ENCODE assay signal across 20 mouse cellular contexts in the genomic region with DNA sequence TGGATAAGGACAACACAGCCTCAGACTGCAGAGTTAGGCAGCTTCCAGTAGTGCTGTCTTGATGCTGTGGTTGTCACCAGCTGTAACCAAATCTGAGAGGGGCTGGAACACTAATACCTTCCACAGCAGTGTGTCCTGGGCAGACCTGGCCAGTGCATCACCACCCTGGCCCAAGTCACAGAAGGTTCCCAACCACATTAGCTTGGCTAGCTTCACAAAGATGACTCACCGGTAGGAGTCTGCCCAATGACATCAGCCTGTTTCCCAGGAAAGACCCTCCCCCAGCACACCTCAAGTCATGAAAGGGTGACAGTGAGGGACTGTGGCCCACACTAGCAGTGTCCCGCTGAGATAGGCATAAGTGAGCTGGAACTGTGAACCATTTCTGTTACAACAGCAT.
"Had no signal": no experiment of that assay in that cellular context is flagged by ENCODE, and none has a peak within 500 bp of the region (broad histone marks: within the 10 kb centered on the region; RNA-seq: fewer than 3 reads in every experiment).

No protein-coding gene starts in this region.

- H3K4me1 ChIP-seq: limb, embryonic 12.5 days; liver, embryonic 15.5 days; lung, embryonic 15.5 days; midbrain, embryonic 10.5 days; midbrain, embryonic 13.5 days had no signal

- H3K4me3 ChIP-seq: left cerebral cortex, adult 2 months; limb, embryonic 12.5 days; limb, embryonic 15.5 days; liver, embryonic 15.5 days; lung, embryonic 15.5 days; megakaryocyte, embryonic 14.5 days; midbrain, embryonic 10.5 days; midbrain, embryonic 13.5 days; myocyte had no signal

- H3K27me3 ChIP-seq: limb, embryonic 15.5 days; liver, embryonic 15.5 days; lung, embryonic 15.5 days; midbrain, embryonic 13.5 days had no signal

- H3K9me3 ChIP-seq: limb, embryonic 12.5 days; limb, embryonic 15.5 days; liver, embryonic 15.5 days; lung, embryonic 15.5 days; megakaryocyte, embryonic 14.5 days; midbrain, embryonic 10.5 days; midbrain, embryonic 13.5 days had no signal

- H3K4me2 ChIP-seq: limb, embryonic 12.5 days; limb, embryonic 15.5 days; liver, embryonic 11.5 days; liver, embryonic 15.5 days; lung, embryonic 15.5 days; midbrain, embryonic 13.5 days had no signal

- ATAC-seq: midbrain, embryonic 13.5 days; midbrain, embryonic 16.5 days had no signal

- H3K9ac ChIP-seq: limb, embryonic 12.5 days; limb, embryonic 15.5 days; liver, embryonic 15.5 days; lung, embryonic 15.5 days; midbrain, embryonic 13.5 days had no signal

- H3K27ac ChIP-seq: left cerebral cortex, adult 2 months; limb, embryonic 12.5 days; limb, embryonic 15.5 days; liver, embryonic 15.5 days; lung, embryonic 15.5 days; midbrain, embryonic 10.5 days; midbrain, embryonic 13.5 days had no signal

- H3K36me3 ChIP-seq: limb, embryonic 12.5 days; limb, embryonic 15.5 days; liver, embryonic 15.5 days; lung, embryonic 15.5 days; midbrain, embryonic 10.5 days; midbrain, embryonic 13.5 days had no signal

- DNase-seq: kidney, postnatal 10 days; kidney, postnatal 36 days; layer of hippocampus, postnatal 36 days; left cerebral cortex, postnatal 4 days; lung, adult 18-20 months; lung, postnatal 10 days; lung, postnatal 36 days; thymus, adult 18-20 months; thymus, postnatal 4 days had no signal
